Mouse (Mus musculus): Measurements from ENCODE around the gene Thra. TPM values are rescaled to one million over a fixed set of nuclear protein-coding genes. Genes with fewer than 3 reads are reported as not detected.

The Thra gene
- polyA plus RNA-seq, 1 experiment from 2014 or later: 42.7 TPM

- H3K27me3 ChIP-seq (replicated peaks): no peaks in the 10 kb centered on the region
- H3K9ac ChIP-seq: no peak overlapping the region
- H3K4me3 ChIP-seq (replicated peaks): no peak overlapping the region
- 84% methylated on average over 25 of the region's 25 CpGs for WGBS
- no peaks in the 10 kb centered on the region for H3K9me3 ChIP-seq
- H3K36me3 ChIP-seq: peaks cover 22% of the 10 kb centered on the region
- ATAC-seq (ENCODE audit: insufficient read depth, low FRiP score, low read depth): no peak
- H3K27ac ChIP-seq: peak overlapping the region; percentile 69
- H3K4me2 ChIP-seq: peak overlapping the region; percentile 43; the same call in 1 of the 2 replicates
- peaks cover 60% of the 10 kb centered on the region for H3K4me1 ChIP-seq
Measured at GRCm38 (mm10) chr11:98769007-98769954, 28.8 kb downstream of the Thra start.

GRCm38 (mm10) chr11:98770096-98770975 lies 29.9 kb downstream of the Thra start:
- ATAC-seq (ENCODE audit: insufficient read depth, low FRiP score, low read depth): no peak
- no peak overlapping the region for H3K4me2 ChIP-seq
- H3K36me3 ChIP-seq: peaks cover 16% of the 10 kb centered on the region; the same call in 1 of the 2 replicates
- no peaks in the 10 kb centered on the region for H3K9me3 ChIP-seq
- H3K27ac ChIP-seq: no peak overlapping the region
- H3K4me1 ChIP-seq: peaks cover 65% of the 10 kb centered on the region
- H3K27me3 ChIP-seq (replicated peaks): no peaks in the 10 kb centered on the region
- H3K9ac ChIP-seq: no peak overlapping the region
- 89% methylated on average over 26 of the region's 26 CpGs for WGBS
- no peak overlapping the region for H3K4me3 ChIP-seq (replicated peaks)

GRCm38 (mm10) chr11:98771131-98771530 lies 30.7 kb downstream of the Thra start:
- Histone ChIP-seq H3K4me2 (no peak overlapping the region), H3K27me3 (replicated peaks) (no peaks in the 10 kb centered on the region), H3K27ac (no peak overlapping the region), H3K4me3 (replicated peaks) (no peak overlapping the region), H3K36me3 (peaks cover 16% of the 10 kb centered on the region; the same call in 1 of the 2 replicates), H3K9ac (no peak overlapping the region), H3K4me1 (peaks cover 65% of the 10 kb centered on the region), H3K9me3 (no peaks in the 10 kb centered on the region)
- 90% methylated on average over 18 of the region's 18 CpGs for WGBS
- ATAC-seq (ENCODE audit: insufficient read depth, low FRiP score, low read depth): no peak

- no peak overlapping the region for H3K4me3 ChIP-seq (replicated peaks)
- 0 out of 2 replicates have a peak overlapping the region, but pooled peaks have one; percentile 79 for H3K27ac ChIP-seq
- H3K36me3 ChIP-seq: peaks cover 16% of the 10 kb centered on the region; the same call in 1 of the 2 replicates
- peaks cover 65% of the 10 kb centered on the region for H3K4me1 ChIP-seq
- ATAC-seq (ENCODE audit: insufficient read depth, low FRiP score, low read depth): no peak
- WGBS: 85% methylated on average over 11 of the region's 11 CpGs
- no peak overlapping the region for H3K9ac ChIP-seq
- H3K9me3 ChIP-seq: no peaks in the 10 kb centered on the region
- H3K4me2 ChIP-seq: no peak overlapping the region
- no peaks in the 10 kb centered on the region for H3K27me3 ChIP-seq (replicated peaks)
Measured at GRCm38 (mm10) chr11:98771844-98772525, 31.5 kb downstream of the Thra start.

- Histone ChIP-seq H3K27ac (peak overlapping the region; percentile 79), H3K27me3 (replicated peaks) (no peaks in the 10 kb centered on the region), H3K36me3 (peaks cover 16% of the 10 kb centered on the region; the same call in 1 of the 2 replicates), H3K9me3 (no peaks in the 10 kb centered on the region), H3K9ac (no peak overlapping the region), H3K4me3 (replicated peaks) (no peak overlapping the region), H3K4me1 (peaks cover 64% of the 10 kb centered on the region), H3K4me2 (peak overlapping the region; percentile 83; the same call in 1 of the 2 replicates)
- no peak for ATAC-seq (ENCODE audit: insufficient read depth, low FRiP score, low read depth)
- 49% methylated on average over 8 of the region's 8 CpGs for WGBS
Measured at GRCm38 (mm10) chr11:98772667-98773171, 32.3 kb downstream of the Thra start.

- Histone ChIP-seq H3K36me3 (peaks cover 13% of the 10 kb centered on the region; the same call in 1 of the 2 replicates), H3K9ac (no peak overlapping the region), H3K4me3 (replicated peaks) (peak overlapping the region; percentile 36), H3K4me1 (peaks cover 54% of the 10 kb centered on the region), H3K27ac (peak overlapping the region; percentile 94), H3K9me3 (no peaks in the 10 kb centered on the region), H3K27me3 (replicated peaks) (no peaks in the 10 kb centered on the region), H3K4me2 (peak overlapping the region; percentile 83)
- peak; percentile 86 for ATAC-seq (ENCODE audit: insufficient read depth, low FRiP score, low read depth)
- WGBS: 1% methylated on average over 37 of the region's 37 CpGs
Measured at GRCm38 (mm10) chr11:98773635-98774295, 33.3 kb downstream of the Thra start.

- peaks cover 49% of the 10 kb centered on the region for H3K4me1 ChIP-seq
Measured at GRCm38 (mm10) chr11:98774582-98775347, 34.3 kb downstream of the Thra start, which contains the start of gene Nr1d1. Gene Nr1d1 (minus strand): TSS chr11:98775333.

GRCm38 (mm10) chr11:98775348-98776051 lies 35.1 kb downstream of the Thra start:
- 3% methylated on average over 15 of the region's 15 CpGs for WGBS
- peak; percentile 70 for ATAC-seq (ENCODE audit: insufficient read depth, low FRiP score, low read depth)
- Histone ChIP-seq H3K9ac (no peak overlapping the region), H3K4me2 (peak overlapping the region; percentile 83), H3K9me3 (no peaks in the 10 kb centered on the region), H3K4me3 (replicated peaks) (peak overlapping the region; percentile 36), H3K4me1 (peaks cover 49% of the 10 kb centered on the region), H3K27ac (peak overlapping the region; percentile 94), H3K36me3 (0 out of 2 replicates have a peak, but pooled peaks cover 3% of the 10 kb centered on the region), H3K27me3 (replicated peaks) (no peaks in the 10 kb centered on the region)

More at GRCm38 (mm10) chr11:98774582-98775347, 34.3 kb downstream of the Thra start, which contains the start of gene Nr1d1:
- 0 out of 2 replicates have a peak, but pooled peaks cover 3% of the 10 kb centered on the region for H3K36me3 ChIP-seq
- ATAC-seq (ENCODE audit: insufficient read depth, low FRiP score, low read depth): no peak; the same call in 1 of the 2 replicates
- H3K4me3 ChIP-seq (replicated peaks): peak within 1 kb of the TSS; percentile 36
- no peaks in the 10 kb centered on the region for H3K9me3 ChIP-seq
- peak within 1 kb of the TSS; percentile 83 for H3K4me2 ChIP-seq
- peak within 1 kb of the TSS; percentile 94 for H3K27ac ChIP-seq
- H3K9ac ChIP-seq: peak within 1 kb of the TSS; percentile 20; the same call in 1 of the 2 replicates
- 1% methylated on average over 22 of the region's 22 CpGs for WGBS
- H3K27me3 ChIP-seq (replicated peaks): no peaks in the 10 kb centered on the region

GRCm38 (mm10) chr11:98776052-98776764 lies 35.8 kb downstream of the Thra start:
- Histone ChIP-seq H3K27me3 (replicated peaks) (no peaks in the 10 kb centered on the region), H3K9ac (0 out of 2 replicates have a peak overlapping the region, but pooled peaks have one; percentile 3), H3K4me2 (peak overlapping the region; percentile 83), H3K9me3 (no peaks in the 10 kb centered on the region), H3K4me1 (peaks cover 56% of the 10 kb centered on the region), H3K4me3 (replicated peaks) (no peak overlapping the region), H3K36me3 (no peaks in the 10 kb centered on the region), H3K27ac (peak overlapping the region; percentile 94)
- no peak for ATAC-seq (ENCODE audit: insufficient read depth, low FRiP score, low read depth)
- 38% methylated on average over 12 of the region's 12 CpGs for WGBS
